Mouse (Mus musculus) mouse trophoblast stem cell (cell line): Measurements from ENCODE around the gene Tgfbr3.

Experiments used
- in situ Hi-C, 2 experiments: fragments of 300-500 bp; cut with MseI, MboI; formaldehyde crosslinking; loops; 2 replicates in 1 of 2; 3 replicates in 1 of 2; pipeline ENCODE4 v1.15.1; 2025

Tgfbr3 gene

DNA sequence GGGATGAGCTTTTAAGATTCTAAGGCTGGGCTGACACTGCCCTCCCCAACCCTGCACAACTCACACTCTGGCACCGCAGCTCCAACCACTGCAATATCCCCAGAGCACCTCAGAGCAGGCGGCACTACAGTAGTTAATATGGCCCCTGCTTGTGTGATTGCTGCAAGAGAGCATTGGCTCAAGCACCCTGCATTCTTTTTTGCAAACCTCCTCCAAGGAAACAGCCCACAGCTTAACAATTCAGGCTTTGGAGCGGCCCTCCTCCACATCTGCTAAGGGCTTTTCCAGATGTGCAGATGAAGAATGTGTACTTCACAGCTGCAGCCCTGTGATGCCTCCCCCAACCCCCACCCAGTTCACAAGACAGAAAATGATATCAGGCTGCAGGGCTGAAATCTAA lies 138.1 kb downstream of the Tgfbr3 start:
- in situ Hi-C loops = no loop called here

DNA sequence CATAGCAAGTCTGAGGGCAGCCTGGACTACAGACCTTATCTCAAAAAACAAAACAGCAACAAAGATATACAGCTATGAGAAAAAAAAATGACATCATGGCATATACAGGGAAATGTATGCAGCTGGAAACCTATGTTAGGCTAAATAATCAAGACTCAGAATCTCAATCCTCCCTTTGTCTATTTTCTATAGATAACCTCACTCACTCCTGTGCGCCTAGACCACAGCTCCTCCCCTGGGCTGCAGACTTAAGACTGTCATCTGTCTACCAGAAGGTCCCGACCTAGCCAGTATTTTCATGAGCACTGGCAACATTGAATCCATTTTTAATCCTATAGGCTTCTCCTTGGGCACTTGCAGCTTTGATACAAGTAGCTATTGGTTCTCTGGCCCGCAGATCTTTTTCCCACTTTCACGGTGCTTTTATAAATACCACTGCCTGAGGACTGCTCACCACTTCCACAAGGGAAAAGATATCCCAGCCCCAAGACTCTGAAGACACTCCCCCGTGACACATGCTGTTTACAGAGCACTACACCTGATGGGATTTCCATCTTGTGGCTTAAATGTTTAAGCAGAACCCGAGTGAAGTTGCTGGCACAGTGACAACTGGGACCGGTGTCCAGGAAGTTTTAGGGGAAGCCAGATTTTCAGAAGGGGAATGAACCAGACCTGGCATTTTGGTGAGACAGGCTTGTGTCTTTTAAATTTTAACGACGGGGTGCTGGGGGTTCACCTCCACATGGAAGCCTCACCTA lies 138.7 kb downstream of the Tgfbr3 start:
- in situ Hi-C loops = no loop called here

DNA sequence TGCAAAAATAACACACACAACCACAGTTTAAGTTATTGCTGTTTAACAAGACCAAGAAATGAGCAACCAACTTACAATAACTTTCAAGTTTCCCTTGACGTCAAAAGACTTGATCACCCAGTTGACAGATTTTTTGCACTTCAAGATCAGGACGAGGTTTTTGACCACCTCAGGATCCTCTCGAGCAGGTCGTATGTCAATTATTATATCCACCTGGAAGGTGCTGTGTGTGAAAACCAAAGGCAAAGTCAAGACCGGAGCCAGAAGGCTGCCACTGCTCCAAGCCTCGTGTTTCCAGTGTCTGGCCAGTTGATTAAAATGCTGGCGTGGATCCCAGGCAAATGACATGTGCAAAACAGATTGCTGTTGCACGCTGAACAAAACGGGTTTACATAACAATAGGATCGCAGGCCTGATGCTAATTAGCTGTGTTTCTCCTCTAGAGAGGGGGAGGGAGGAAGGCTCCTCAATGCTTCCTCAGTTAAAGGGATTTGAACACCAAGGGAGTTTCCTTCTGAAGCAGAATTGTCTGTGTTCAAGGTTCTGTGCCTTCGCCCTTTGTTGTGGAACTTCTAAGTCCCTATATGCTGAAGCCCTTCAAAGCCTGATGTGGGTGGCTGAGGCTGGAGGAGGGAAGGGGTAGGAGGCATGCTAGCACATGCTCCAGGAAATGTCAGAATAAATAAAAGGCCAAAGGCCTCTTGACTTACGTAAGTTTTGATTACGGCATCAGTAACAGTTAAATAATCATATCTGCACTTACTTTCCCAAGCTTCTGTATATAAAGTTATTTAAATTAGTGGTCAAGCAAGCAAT lies 141.3 kb downstream of the Tgfbr3 start:
- in situ Hi-C loops = no loop called here

DNA sequence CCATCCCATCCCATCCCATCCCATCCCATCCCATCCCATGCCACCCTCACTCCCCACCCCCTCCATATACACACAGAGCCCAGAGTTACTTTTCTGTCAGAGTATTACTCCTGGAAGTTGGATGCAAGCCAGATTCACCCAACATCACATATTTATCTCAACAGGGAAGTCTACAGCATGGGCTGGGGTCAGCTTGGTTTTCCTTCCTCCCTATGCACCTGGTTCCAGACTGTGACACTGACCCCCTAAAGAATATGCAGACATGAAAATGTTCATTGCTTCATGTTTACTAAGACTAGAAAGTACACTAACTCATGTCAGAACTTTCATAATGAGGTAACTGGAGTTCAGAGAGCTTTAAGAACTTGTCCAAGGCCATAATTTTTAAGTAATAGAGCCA lies 142.0 kb downstream of the Tgfbr3 start:
- in situ Hi-C loops = no loop called here

DNA sequence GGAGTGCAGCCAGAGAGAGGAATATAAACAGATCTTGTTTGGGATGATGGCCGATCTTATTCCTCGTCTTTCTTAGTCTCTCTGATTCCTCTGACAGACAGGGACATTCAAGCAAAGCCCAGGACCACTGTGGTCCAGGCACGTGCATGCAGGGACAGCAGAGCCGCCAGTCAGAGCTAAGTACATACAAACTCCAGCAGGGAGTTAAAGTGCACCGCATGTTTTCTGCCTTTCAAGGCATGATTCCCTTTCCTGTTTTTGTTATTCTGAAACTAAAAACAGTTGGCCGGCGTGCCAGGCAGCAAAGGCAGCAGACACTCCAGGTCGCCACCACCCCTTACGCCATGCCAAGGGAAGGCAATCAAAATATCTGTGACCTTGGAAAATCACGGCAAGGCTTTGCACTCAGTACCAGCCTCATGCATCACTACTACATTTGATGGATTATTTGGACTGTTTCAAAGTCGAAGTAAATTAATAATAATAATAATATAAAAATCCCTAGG lies 143.3 kb downstream of the Tgfbr3 start:
- in situ Hi-C loops = no loop called here

DNA sequence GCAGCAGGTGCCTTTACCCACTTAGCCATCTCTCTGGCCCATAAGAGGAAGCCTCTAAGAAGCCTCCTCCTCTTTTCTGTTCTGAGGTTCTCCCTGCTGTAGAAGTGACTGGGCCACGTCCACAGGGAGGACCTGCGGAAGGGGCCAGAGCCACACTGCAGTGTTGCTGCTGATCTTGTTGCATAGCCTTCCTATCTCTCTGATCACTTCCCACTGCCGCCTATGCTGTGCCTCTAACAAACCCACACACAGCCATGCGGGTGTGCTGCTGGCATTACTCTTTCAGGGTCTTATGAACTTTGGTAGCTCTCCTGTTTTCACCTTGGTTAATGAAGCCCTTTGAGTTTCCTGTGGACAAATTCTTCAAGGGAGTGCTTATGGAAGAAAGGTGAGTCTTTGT lies 144.3 kb downstream of the Tgfbr3 start:
- in situ Hi-C loops = no loop called here

DNA sequence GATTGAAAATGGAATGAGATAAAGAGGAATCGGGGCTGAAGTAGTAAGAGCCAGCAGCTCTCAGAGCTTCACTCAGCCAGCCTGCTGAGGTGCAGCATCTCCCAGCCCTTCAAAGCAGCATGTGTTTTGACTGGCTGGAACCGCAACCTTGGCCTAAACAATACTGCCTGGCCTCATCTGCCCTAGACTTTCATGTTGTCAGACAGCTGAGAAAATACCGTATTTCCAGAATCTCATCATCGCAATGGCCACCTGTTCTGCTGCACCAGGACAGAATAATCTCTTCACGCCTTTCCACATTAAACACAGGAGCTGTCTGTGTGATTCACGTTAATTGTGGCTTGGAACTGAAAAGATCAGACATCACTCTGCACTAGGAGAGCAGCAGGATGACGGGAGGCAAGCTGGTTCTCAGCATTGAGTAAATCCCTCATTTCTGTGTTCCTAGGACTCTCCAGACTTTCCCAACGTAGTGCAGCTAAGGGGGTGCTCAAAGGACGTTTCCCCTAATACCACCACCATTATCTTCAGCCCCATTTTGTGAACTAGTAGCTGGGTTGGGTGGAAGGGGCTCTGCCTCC lies 145.1 kb downstream of the Tgfbr3 start:
- in situ Hi-C loops = no loop called here

DNA sequence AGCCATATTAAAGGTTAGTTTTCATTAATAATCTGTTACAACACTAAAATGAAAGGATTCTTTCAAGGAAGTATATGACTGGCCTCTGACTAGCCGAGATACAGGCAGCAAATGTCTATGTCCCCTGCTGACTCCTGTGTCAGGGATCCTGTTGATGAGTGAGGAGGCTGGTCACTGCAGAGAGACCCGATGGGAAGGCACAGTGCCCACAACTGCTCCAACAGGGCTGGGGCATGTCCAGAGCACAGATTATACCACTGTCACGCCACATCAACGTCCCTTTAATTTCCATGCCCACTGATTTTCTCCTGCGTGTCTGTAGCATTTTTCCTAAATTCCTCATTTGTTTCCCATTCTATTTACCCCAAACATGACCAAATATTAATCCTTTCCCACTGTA lies 146.0 kb downstream of the Tgfbr3 start:
- in situ Hi-C loops = no loop called here

DNA sequence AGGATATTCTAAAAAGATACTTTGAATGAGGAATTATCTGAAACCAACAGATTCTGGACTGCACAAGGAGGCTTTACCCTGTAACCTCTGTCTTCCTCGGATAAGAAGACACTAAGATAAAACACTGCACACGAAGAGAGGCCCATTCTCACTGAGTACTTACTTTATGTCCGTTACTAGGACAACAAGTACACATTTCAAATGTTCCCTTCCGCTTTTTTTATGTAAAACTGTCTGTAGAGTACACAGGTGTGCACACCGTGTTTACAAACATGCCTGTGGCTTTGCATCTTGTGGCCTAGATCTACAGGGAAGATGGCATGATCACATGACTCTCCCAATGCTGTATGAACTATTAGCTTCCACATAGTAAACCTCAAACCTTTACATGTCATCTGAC lies 146.6 kb downstream of the Tgfbr3 start:
- in situ Hi-C loops = no loop called here

DNA sequence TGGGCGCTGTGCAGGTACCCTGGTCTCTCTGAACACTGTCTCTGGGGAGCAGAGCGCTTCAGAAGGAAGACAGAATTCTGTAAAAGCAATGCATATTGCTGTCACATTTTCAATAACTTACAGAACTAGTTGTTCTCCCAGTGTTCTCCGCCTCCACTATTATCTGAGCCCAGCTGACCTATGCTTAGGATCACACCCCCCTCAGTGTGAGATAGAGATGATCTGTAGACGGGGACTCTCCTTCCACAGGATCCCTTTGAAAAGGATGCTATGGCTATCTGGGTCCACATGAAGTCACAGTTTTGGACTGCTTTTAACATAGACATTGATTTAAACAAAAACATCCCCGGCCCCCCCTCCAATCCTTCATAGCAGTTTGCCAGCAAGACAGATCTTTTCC lies 148.1 kb downstream of the Tgfbr3 start:
- in situ Hi-C loops = no loop called here

DNA sequence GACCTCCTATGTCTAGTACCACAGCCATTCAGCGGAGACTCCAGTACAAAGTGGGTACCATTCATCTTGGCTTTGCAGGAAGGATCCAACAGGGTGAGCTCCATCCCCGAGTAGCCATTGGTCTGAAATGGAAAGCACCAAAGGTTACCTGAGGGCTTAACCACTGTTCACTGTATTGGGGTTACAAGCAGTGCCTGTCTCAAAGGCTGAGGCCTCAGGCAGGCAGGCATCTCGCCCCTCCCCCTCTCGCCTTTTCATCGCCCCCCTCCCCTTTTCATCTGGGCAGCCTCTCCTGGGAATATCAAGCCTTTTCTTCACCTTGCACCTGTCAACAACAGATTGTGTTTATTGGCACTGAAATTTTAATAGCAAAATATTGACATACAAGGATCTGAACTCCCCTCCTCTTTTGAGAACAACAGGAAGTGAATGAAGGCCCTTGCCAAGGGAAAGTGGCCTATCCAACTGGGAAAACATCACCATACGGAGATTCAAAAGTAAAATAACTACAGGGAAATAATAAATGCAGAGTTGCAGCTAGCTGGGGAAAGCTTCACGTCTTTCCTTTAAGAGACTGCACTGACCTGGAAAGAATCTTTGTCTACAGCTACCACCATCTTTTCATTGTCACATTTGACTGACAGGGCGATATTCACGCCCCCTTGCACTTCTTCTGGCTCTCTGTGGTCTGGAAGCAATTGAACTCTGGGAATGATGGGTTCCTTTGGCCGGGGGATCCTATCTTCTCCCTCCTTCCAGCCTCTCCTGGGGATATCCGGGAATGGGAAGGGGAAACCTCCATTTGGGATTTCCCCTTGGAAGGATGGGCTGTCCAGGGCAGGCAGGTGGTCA lies 149.4 kb downstream of the Tgfbr3 start:
- in situ Hi-C loops = no loop called here

DNA sequence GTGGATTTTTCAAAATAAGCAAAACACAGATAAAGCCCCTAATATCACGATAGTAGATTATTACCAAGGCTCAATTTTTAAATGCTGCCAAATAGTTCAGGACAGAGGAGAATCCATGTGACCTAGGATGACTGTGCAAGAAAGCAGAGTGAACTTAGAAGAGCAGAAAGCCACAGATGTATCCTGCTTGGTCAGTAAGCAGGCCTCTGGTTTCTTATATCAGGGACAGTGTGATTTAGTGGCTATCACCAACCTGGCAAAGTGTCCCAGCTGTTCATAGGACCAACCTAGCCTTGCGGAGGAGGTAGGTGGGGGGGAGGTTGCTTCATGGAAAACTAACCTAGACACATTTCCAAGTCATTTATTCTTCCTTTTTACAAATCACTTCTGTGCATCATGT lies 156.1 kb downstream of the Tgfbr3 start:
- in situ Hi-C loops = no loop called here

DNA sequence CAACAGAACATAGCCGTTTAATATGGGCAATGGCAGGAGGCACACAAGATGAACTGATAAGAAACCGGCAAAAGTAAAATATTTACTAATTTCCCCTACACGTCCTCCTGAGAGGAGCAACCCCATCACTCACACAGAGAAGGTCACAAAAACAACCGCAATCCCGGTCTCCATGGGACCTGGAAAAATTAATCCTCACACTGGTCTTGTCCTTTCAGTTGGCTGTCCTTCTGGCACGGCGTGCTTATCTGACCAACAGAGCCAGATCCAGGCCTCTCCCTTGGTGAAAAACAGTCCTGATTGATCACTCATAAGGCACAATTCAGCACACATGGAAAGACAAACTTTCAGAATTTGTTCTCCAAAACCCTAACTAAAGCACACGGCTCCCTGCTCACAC lies 157.2 kb downstream of the Tgfbr3 start:
- in situ Hi-C loops = no loop called here

DNA sequence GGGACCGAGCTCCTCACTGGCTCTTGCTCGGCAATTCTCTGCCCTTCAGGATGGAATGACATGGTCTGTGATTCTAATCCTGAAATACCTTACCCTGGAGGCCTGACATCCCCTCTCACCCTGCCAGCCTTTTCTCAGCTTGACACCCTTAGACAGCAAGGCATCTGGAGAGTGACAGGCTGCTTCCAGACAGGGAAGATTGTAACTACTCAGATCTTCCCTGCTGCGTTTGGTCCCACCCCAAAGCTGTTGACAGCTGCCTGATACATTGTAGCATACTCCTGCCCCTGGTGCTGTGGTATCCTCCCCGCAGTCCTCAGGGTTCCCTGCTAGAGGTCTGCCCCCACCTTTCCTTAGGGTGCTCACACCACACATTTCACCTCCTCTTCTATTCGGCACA lies 160.1 kb downstream of the Tgfbr3 start:
- in situ Hi-C loops = no loop called here

DNA sequence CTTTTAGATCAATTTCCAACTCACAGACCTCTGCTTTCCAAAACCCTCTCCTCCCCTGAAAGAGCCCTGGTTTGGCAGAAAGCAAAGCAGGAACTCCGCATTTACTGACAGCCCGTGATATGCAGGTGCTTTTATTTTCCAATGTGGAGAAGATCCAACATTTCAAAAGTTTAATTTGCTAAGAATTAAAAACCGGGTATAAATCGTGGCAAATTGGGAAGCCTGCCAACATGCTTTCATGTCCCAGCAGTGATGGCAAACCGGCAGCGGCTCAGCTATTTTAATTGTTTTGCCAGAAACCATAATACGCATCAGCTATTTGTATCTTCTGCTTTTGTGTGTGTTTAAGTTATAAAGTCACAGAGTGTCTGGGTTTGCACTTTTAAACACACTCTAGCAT lies 162.9 kb downstream of the Tgfbr3 start:
- in situ Hi-C loops = no loop called here

DNA sequence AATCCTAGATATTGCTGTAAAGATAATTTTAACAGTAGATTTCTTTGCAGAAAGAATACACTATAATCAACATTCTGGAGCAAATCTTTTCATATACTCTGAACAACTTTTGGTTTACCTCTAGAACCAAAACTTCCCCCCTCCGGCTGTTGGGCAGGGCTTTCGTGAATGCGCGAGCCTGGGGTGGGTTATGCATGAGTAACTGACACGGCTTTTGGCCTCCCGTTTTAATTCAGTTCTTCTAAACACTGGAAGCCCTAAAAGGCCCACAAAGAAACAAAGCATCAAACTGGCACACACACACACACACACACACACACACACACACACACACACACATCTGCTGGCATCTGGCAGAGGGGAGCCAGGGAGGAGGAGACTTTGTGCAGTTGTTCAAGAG lies 164.3 kb downstream of the Tgfbr3 start:
- in situ Hi-C loops = no loop called here

DNA sequence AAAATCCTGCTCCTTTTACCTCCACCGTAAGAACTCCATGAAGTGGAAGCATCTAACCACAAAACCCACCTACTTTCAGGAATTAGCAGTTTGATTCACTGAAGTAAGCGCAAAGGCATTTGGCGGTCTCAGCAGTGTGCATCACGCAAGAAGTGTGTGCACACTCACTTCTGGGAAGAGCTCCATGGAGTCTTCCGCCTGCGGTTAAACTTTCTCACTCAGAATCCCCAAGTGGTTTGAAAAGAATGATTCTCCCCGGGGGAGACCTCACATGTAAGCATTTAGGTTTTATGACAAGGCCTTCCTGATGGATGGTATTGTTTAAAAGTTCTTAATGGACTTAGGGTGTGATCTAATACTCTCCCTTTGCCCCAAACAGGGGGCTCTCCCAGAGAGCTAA lies 164.9 kb downstream of the Tgfbr3 start:
- in situ Hi-C loops = no loop called here

DNA sequence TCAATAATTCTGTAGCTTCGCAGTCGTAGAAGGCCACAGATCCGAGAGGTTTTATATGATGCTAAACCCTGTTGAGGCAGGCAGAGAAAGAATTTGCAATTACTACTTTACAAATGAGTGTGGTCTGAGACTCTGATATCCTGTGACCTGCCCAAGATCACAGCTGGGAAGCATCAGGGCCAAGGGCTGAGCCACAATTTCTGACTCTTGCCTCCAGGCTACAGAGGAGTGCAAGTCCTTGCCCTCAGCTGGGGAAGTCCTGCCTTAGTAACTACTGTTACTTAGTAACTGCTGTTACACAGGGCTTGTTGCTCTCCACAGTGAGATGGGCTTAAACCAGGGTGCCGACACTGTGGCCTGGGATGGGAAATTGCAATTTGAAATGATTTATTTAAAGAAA lies 166.8 kb downstream of the Tgfbr3 start:
- in situ Hi-C loops = no loop called here

DNA sequence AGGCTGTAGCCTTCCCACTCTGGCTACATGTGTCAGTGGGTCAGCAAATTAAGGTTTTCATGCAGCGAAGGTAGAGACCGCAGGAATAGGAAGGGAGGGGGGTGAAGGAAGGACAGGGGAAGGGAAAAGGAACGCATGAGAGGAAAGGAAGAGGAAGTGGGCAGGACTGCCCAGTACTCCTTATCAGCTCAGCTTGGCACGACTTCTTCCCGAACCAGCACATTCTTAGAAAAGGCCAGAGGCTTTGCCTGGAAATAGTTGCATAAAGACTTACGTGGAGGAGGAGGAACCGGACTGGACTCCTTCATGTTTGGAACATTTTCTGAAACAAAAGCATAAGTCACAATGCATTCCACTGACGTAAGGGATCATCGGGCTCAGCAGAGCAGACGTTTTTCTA lies 168.3 kb downstream of the Tgfbr3 start:
- in situ Hi-C loops = no loop called here

DNA sequence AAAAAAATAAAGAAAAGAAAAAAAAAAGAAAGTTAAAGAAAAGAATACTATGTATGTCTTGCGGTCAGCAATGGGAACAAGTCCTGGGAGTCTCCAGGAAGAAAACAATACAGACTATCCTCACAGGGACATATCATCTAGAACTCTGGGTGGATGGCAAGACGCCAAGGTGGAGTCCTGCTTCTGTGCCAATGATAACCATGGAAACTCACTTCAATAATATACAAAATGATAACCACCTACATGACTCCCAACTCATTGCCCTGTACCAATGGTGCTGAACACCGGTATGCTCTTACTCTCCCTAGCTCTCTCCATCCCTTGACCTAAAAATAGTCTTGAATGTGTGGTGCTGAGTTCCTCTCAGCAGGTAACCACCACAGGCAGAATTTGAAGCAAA lies 168.8 kb downstream of the Tgfbr3 start:
- in situ Hi-C loops = no loop called here

DNA sequence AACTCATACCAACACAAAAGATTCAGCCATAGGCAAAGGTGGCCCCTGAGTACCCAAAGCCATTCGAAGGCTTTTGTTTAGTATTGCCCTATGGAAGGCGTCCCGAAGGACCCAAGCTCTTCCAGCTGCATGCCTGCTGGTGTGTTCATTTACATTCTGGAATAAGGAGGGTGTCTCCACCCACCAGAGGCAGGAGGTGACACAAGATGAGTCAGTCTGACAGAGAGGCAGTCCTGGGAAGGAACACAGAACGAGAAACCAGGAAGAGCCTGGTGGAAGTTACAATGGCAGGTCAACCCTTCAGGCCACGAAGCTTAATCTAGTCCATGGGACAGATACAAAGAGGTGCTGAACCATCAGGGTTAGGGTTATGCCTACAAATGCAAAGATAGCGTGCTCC lies 169.5 kb downstream of the Tgfbr3 start:
- in situ Hi-C loops = no loop called here

DNA sequence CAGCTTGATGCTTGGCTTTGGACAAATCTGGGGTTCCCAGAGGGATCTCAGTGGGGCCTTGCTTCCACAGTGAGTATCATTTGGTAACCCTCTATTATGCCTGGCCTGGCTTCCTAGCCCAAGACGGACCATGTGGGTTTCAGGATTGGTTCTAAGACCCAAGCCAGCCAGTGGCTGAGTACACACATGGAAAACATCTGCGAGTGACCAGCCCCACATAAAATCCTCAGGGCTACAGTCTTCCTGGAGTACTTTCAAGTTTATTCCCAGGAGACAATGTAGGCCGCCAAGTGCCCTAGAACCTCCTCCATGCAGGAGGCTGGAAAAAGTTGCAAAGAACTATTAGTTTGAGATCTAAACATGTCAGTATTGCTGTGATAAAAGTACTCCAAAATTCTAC lies 172.6 kb downstream of the Tgfbr3 start:
- in situ Hi-C loops = no loop called here
